Mouse (Mus musculus) kidney, postnatal 0 days (tissue): ENCODE results near the gene Robo1. TPM values are rescaled to one million over a fixed set of nuclear protein-coding genes. Genes with fewer than 3 reads are reported as not detected.

Experiments
- ATAC-seq: fragments of 200-750 bp; cut with Nextera tagmentation; replicated peaks from 2 replicates; pipeline ENCODE4 v1.8.0; 2017; ENCODE audit warnings: low read depth, moderate number of reproducible peaks, moderate TSS enrichment, moderate library complexity; ENCODE audit not compliant: low FRiP score
- DNase-seq: peaks from one replicate; pipeline ENCODE4 v3.0.0-alpha.2; 2016; ENCODE audit warnings: low spot score
- H3K27ac ChIP-seq: fragments of 300-500 bp; sonication (generic); 2 replicates; pipeline ENCODE4 v1.5.1; 2014; ENCODE audit warnings: mild to moderate bottlenecking
- H3K27me3 ChIP-seq: fragments of 300-500 bp; sonication (generic); 2 replicates; pipeline ENCODE4 v1.6.1; 2014; ENCODE audit warnings: low read length, mixed read lengths; ENCODE audit not compliant: insufficient read depth
- H3K36me3 ChIP-seq: fragments of 300-500 bp; sonication (generic); 2 replicates; pipeline ENCODE4 v1.6.1; 2014; ENCODE audit warnings: low read length, mixed read lengths; ENCODE audit not compliant: insufficient read depth
- H3K4me1 ChIP-seq: fragments of 300-500 bp; sonication (generic); replicated peaks from 2 replicates; pipeline ENCODE4 v1.6.1; 2014; ENCODE audit warnings: antibody characterized with exemption, low read length, mixed read lengths; ENCODE audit not compliant: insufficient read depth
- H3K4me2 ChIP-seq: fragments of 300-500 bp; sonication (generic); 2 replicates; pipeline ENCODE4 v1.6.1; 2014; ENCODE audit warnings: mild to moderate bottlenecking, low read length, moderate library complexity, mixed read lengths
- H3K4me3 ChIP-seq: fragments of 300-500 bp; sonication (generic); replicated peaks from 2 replicates; pipeline ENCODE4 v1.5.1; 2014; ENCODE audit warnings: low read depth, low read length
- H3K9ac ChIP-seq: fragments of 300-500 bp; sonication (generic); 2 replicates; pipeline ENCODE4 v1.6.1; 2014; ENCODE audit warnings: low read depth, low read length
- H3K9me3 ChIP-seq: fragments of 300-500 bp; sonication (generic); replicated peaks from 2 replicates; pipeline ENCODE4 v1.6.1; 2016; ENCODE audit warnings: low read length, inconsistent platforms, mixed read lengths
- CTCF ChIP-seq: IDR thresholded peaks from 2 replicates; pipeline ENCODE4 v1.5.1; 2016; ENCODE audit warnings: antibody characterized with exemption, low read depth, mild to moderate bottlenecking, moderate library complexity
- WGBS: fragments of 180-500 bp; shearing (Covaris S2); extraction: QIAGEN DNeasy Blood & Tissue Kit; methylation state at CpG from one replicate; pipeline ENCODE4 v1.1.7; 2014; 5-methylcytosine and 5-hydroxymethylcytosine counted together
- polyA plus RNA-seq: library from polyadenylated mRNA; unstranded; fragments of >200 nt; fragmentation: Nextera tagmentation; extraction: Ambion mirVana; gene quantifications from 2 replicates; pipeline ENCODE4 v1.2.1, GENCODE M21; 2015

Robo1 gene
- polyA plus RNA-seq, 1 experiment from 2014 or later = 14.5 TPM

DNA sequence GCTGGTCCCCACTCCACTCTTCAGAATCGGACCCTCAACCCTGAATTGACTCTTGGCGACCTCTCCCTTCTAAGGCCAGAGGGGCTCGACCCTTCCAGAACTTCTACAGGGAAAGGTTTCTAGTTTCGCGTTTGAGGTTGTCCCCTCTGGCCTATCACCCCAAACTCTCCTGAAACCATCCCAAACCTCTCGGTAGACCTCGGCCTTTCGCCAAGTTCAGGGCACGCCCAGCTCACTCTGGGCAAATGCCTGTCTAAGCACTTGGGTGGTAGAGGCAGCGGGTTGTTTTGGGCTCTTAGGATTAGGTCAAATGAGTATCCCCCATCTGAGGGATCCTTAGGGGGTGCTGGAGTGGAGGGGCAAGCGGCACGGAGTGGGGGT is 356.1 kb downstream of the Robo1 start:
- under 1% methylated on average over 12 of the region's 12 CpGs for WGBS
- peak overlapping the region; percentile 86 for H3K4me2 ChIP-seq
- peak; percentile 39 for DNase-seq

DNA sequence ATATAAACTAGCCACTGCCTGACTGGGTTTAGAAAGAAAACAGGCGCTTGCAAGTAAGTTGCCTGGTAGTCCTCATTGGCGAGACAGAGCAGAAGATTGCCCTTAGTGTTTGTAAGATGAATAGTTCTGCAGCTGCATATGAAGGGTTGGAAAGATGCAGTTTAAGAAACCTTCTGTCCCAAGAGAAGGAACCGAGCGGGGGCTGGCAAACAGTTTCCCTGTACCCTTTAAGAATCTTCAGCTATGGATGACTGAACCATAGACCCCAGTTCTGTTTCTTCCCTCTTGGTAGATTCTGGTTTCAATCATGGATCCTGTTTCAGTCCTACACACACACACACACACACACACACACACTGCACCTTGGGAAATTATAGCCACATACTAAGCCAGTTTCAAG is 356.7 kb downstream of the Robo1 start:
- no peak overlapping the region for H3K27ac ChIP-seq
- H3K4me3 ChIP-seq = peak overlapping the region; percentile 79
- peaks cover 2% of the 10 kb centered on the region; the same call in 1 of the 2 replicates for H3K4me1 ChIP-seq
- ATAC-seq = no peak
- no peaks in the 10 kb centered on the region for H3K27me3 ChIP-seq
- no peak for TF ChIP-seq CTCF
- H3K9me3 ChIP-seq = no peaks in the 10 kb centered on the region
- H3K36me3 ChIP-seq = no peaks in the 10 kb centered on the region
- 20% methylated on average over 4 of the region's 4 CpGs for WGBS
- H3K9ac ChIP-seq = peak overlapping the region; percentile 74; the same call in 1 of the 2 replicates
- H3K4me2 ChIP-seq = peak overlapping the region; percentile 86
- peak; percentile 64 for DNase-seq

More for the DNA sequence above, 356.1 kb downstream of the Robo1 start:
- Histone ChIP-seq H3K27ac (no peak overlapping the region; the same call in 1 of the 2 replicates), H3K9ac (peak overlapping the region; percentile 74), H3K4me3 (peak overlapping the region; percentile 79), H3K9me3 (no peaks in the 10 kb centered on the region), H3K36me3 (no peaks in the 10 kb centered on the region), H3K27me3 (no peaks in the 10 kb centered on the region), H3K4me1 (peaks cover 2% of the 10 kb centered on the region; the same call in 1 of the 2 replicates)
- no peak for ATAC-seq
- no peak for TF ChIP-seq CTCF

DNA sequence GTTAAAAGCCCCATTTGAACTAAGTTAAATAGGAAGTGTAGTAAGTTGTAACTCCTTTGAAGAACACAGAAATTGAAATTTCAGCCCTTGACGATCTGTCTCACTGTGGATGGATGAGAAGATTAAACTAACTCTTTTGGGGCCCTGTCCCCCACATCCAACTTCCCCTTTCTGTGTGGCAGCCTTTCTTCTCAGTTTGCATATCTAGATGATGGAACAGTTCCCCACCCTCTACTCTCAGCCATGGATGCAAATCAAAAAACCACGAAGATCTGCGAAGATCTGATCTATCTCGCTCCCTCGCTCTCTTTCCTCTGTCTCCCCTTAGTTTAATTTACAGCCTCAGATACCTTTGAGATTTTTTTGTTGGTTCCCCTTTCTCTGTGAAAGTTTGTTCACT is 357.3 kb downstream of the Robo1 start:
- no peak for ATAC-seq
- no peak overlapping the region for H3K9ac ChIP-seq
- TF ChIP-seq CTCF = no peak

DNA sequence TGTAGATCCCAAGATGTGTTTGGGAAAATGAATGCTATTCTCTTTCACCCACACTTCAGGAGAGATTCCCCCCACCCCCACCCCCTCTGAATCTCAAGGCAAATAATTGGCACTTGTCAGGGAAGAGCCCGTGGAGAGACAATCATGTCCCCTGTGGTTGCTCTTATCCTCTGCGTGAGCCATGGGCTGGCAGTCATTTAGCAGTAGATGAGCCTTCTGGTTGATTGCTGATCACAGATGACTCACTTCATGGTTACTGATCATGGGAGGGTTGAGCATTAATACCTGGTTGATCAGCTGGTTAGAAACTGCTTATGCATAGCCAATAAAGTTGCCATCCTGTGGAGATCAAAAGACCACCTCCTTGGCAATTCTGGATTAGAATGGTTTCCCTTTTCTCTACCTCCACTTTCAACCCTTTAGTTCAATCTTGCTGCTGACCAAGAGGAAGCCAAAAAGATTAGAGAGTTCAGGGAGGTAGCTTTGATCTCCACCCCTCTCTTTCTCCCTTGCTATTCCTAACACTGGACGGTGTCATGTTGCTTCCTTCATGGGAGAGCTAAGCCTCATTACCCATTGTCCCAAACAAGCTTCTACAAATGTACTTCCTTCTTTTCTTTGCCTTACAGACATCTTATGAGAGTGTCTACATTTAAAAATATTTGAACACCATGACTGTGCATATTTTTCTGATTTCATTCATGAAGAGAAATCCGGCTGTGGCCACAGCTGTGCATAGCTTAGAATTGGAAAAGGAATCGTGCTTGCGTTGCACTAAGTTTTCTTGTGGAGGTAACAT is 362.3 kb downstream of the Robo1 start:
- Histone ChIP-seq H3K4me3 (no peak overlapping the region), H3K9me3 (no peaks in the 10 kb centered on the region), H3K27me3 (no peaks in the 10 kb centered on the region), H3K4me2 (peak overlapping the region; percentile 11; the same call in 1 of the 2 replicates), H3K36me3 (no peaks in the 10 kb centered on the region), H3K4me1 (peaks cover 2% of the 10 kb centered on the region; the same call in 1 of the 2 replicates), H3K9ac (no peak overlapping the region), H3K27ac (no peak overlapping the region)
- DNase-seq (peak; percentile 69), ATAC-seq (peak; percentile 76)
- TF ChIP-seq CTCF = no peak
- 42% methylated on average over 6 of the region's 6 CpGs for WGBS

More for the DNA sequence above, 357.3 kb downstream of the Robo1 start:
- Histone ChIP-seq H3K9me3 (no peaks in the 10 kb centered on the region), H3K4me3 (peak overlapping the region; percentile 79), H3K4me1 (peaks cover 2% of the 10 kb centered on the region; the same call in 1 of the 2 replicates), H3K36me3 (no peaks in the 10 kb centered on the region), H3K4me2 (peak overlapping the region; percentile 86), H3K27ac (no peak overlapping the region), H3K27me3 (no peaks in the 10 kb centered on the region)
- WGBS = 34% methylated on average over 5 of the region's 5 CpGs
- no peak for DNase-seq

DNA sequence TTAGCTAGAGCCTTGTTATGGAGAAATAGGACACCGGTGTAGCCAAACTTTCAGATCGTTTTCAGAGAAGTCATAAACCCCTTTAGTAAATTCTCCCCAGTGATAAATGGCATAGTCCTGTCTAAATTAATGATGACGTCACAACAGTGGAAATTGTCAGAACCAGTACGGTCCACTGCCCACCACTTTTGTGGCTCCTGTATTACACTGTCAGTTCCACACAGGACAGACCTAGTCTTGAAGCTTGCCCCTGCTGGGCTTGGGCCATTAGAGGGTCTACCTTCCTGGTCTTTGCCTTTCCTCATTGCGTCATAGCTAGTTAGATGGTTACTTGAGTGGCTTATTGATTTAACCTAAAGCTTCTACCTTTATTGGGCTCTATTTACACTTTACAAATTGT is 369.1 kb downstream of the Robo1 start:
- no peak overlapping the region for H3K4me2 ChIP-seq
- no peaks in the 10 kb centered on the region for H3K9me3 ChIP-seq
- H3K36me3 ChIP-seq = no peaks in the 10 kb centered on the region
- no peaks in the 10 kb centered on the region for H3K4me1 ChIP-seq
- H3K9ac ChIP-seq = no peak overlapping the region
- whole genome bisulfite sequencing = 56% methylated on average over 5 of the region's 5 CpGs
- ATAC-seq (peak; percentile 54; the same call in 1 of the 2 replicates), DNase-seq (no peak)
- no peaks in the 10 kb centered on the region for H3K27me3 ChIP-seq
- no peak overlapping the region for H3K4me3 ChIP-seq
- H3K27ac ChIP-seq = no peak overlapping the region
- no peak for TF ChIP-seq CTCF

DNA sequence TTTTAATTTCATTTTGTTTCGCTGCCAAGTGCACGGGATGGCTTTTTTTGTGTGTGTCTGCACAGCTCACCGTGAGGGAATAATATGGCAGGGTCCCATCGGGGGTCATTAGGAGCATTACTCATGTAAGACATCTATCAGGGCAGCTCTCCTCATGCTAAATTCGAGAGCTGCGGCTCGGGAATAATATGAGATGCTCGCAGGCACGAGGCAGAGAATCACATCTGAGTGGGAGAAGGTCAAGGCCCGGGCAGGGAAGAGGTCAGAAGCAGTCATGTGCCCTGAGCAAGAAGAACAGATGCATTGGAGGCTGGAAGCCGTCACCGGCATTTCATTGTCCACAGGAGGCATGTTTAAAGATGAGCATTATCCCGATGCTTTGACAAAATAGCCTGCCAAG is 370.3 kb downstream of the Robo1 start:
- H3K4me1 ChIP-seq = no peaks in the 10 kb centered on the region
- WGBS = 34% methylated on average over 13 of the region's 13 CpGs
- H3K27me3 ChIP-seq = no peaks in the 10 kb centered on the region
- H3K9ac ChIP-seq = no peak overlapping the region
- TF ChIP-seq CTCF = no peak
- no peaks in the 10 kb centered on the region for H3K36me3 ChIP-seq
- no peak overlapping the region for H3K27ac ChIP-seq
- H3K9me3 ChIP-seq = no peaks in the 10 kb centered on the region
- H3K4me3 ChIP-seq = no peak overlapping the region
- no peak for ATAC-seq
- no peak overlapping the region for H3K4me2 ChIP-seq
- no peak for DNase-seq
